Mouse (Mus musculus) embryonic fibroblast, embryonic 13.5 days (primary cell): ENCODE measurements around the gene Zfp719.

Experiments
- CTCF ChIP-seq: IDR thresholded peaks from 2 replicates; pipeline ENCODE4 v1.5.1; 2011; ENCODE audit warnings: mild to moderate bottlenecking, control low read depth, low read length, moderate library complexity, borderline replicate concordance; ENCODE audit not compliant: insufficient read depth
- POLR2A ChIP-seq: IDR thresholded peaks from 2 replicates; pipeline ENCODE4 v1.6.1; 2011; ENCODE audit warnings: low read depth, mild to moderate bottlenecking, control low read depth, low read length, moderate library complexity

DNA sequence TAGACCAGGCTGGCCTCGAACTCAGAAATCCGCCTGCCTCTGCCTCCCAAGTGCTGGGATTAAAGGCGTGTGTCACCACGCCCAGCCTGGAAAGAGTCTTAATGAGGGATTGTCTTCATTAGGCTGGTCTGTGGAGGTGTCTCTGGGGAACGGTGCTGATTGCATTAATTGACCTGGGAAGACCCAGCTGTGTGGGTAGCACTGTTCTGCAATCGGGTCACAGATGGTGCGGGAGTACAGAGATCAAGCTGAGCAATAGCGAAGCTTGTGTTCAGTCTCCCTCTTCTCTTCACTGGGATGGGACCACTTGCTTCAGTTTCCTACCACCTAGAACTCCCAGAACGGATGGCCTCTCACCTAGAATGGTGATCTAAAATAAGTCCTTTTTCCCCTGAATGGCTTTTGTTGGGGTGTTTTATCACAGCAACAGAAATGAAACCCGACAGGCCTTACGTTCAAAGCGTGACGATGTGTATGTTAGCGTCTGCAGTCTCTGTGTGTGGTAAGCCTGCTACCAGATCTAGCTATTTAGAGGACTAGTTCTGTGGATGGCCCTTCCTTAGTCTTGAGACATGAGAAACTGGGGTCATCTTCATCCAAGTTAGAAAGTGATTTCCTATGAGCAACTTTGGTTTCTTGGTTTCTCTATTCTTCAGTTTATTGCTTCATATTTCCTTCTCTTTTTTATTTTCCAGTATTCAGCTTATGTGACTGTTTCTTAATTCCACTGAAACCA lies 34.6 kb downstream of the Zfp719 start:
- TF ChIP-seq POLR2A = no peak
- no peak for TF ChIP-seq CTCF
